ENCODE assay signal across 8 mouse cellular contexts in the genomic region with DNA sequence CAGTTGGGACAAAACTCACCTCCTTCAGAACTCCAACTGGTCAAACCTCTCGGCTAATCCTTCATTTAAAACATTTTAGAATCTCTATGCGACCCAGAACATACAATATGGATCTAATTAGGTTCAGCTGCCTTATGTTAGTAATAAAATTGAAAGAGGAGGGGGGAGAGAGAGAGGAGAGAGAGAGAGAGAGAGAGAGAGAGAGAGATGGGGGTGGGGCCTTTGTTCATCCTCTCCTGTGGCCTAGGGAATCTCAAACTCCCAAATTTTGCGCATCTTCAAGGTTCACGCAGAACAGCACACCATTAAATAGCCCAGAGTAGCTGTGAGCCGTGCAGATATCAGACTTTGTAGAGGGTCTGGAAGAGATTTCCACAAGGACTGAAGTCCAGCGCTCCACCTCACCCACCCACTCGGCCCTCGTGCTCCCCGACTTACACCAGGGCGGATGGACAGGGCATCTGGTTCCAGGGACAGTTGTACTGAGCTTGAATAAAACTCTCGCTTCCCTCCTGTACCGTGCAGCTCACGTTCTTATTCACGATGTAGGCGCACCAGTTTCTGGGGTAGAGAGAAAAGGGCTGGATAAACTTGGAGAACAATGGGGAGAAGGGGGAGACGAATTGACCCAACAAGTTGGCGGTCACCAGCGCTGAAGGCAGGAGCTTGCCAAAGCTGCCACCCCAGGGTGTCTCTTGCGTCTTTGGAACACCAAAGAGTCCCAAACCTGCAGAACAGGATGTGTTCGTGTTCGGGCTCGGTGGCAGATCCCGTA. TPM values are rescaled to one million over a fixed set of nuclear protein-coding genes. Genes with fewer than 3 reads are reported as not detected.
DNase-seq lines count a peak whose midpoint lies in the region; ATAC-seq and TF ChIP-seq lines count a peak whose summit lies in the region.

No protein-coding gene starts in this region.

- 0 out of 2 replicates have a peak overlapping the region, but pooled peaks have one; percentile 8 for H3K27ac ChIP-seq in heart, embryonic 15.5 days
- H3K27ac ChIP-seq in liver, embryonic 16.5 days (ENCODE audit: low read length) = no peak overlapping the region
- H3K27ac ChIP-seq in stomach, embryonic 15.5 days = no peak overlapping the region

- DNase-seq in lung, adult 2 months = no peak
- no peak for DNase-seq in lung, postnatal 36 days
- DNase-seq in embryo, embryonic 10 days (ENCODE audit: low spot score) = peak; percentile 64
- DNase-seq in gastrocnemius, postnatal 10 days = no peak
- DNase-seq in kidney, adult 8-10 months = no peak

- no peak for TF ChIP-seq CTCF in lung, adult 2 months (IDR thresholded peaks at IDR 0.05; ENCODE audit: insufficient read depth, low read length)

- 0 out of 2 replicates have a peak, but pooled peaks cover 2% of the 10 kb centered on the region for H3K4me1 ChIP-seq in lung, adult 2 months (ENCODE audit: control insufficient read depth, insufficient read depth, low read length)
- H3K4me1 ChIP-seq in heart, embryonic 15.5 days (replicated peaks) = peaks cover 36% of the 10 kb centered on the region
- peaks cover 20% of the 10 kb centered on the region for H3K4me1 ChIP-seq in liver, embryonic 16.5 days (ENCODE audit: control insufficient read depth, low read depth, low read length)
- H3K4me1 ChIP-seq in stomach, embryonic 15.5 days = peaks cover 13% of the 10 kb centered on the region

- peak overlapping the region; percentile 19 for H3K4me3 ChIP-seq in lung, adult 2 months (replicated peaks; ENCODE audit: extremely low read depth, low read depth, low read length)
- H3K4me3 ChIP-seq in heart, embryonic 15.5 days = peak overlapping the region; percentile 73
- H3K4me3 ChIP-seq in liver, embryonic 16.5 days (ENCODE audit: low read depth, low read length) = peak overlapping the region; percentile 76
- peak overlapping the region; percentile 55 for H3K4me3 ChIP-seq in stomach, embryonic 15.5 days (replicated peaks)

- 0 out of 2 replicates have a peak, but pooled peaks have one; percentile 5 for ATAC-seq in heart, embryonic 15.5 days (replicated peaks; ENCODE audit: insufficient number of reproducible peaks, insufficient read depth, low FRiP score, low read depth)
- 0 out of 2 replicates have a peak, but pooled peaks have one; percentile 11 for ATAC-seq in liver, embryonic 16.5 days (ENCODE audit: low read depth)
- no peak for ATAC-seq in stomach, embryonic 15.5 days (ENCODE audit: insufficient read depth, low FRiP score, low read depth)

- no peaks in the 10 kb centered on the region for H3K9me3 ChIP-seq in heart, embryonic 15.5 days (replicated peaks)
- no peaks in the 10 kb centered on the region for H3K9me3 ChIP-seq in liver, embryonic 16.5 days (replicated peaks; ENCODE audit: control insufficient read depth, low read length)
- no peaks in the 10 kb centered on the region for H3K9me3 ChIP-seq in stomach, embryonic 15.5 days

- H3K9ac ChIP-seq in heart, embryonic 15.5 days = peak overlapping the region; percentile 77
- H3K9ac ChIP-seq in liver, embryonic 16.5 days (ENCODE audit: low read depth, low read length) = peak overlapping the region; percentile 83
- 0 out of 2 replicates have a peak overlapping the region, but pooled peaks have one; percentile 39 for H3K9ac ChIP-seq in stomach, embryonic 15.5 days

- 12% methylated on average over 23 of the region's 23 CpGs for WGBS in lung, adult 2 months
- WGBS in heart, embryonic 15.5 days = 9% methylated on average over 23 of the region's 23 CpGs
- 11% methylated on average over 23 of the region's 23 CpGs for WGBS in liver, embryonic 16.5 days (ENCODE audit: insufficient replicate concordance)
- 8% methylated on average over 23 of the region's 23 CpGs for WGBS in stomach, embryonic 15.5 days

- H3K27me3 ChIP-seq in heart, embryonic 15.5 days = peaks cover 14% of the 10 kb centered on the region; the same call in 1 of the 2 replicates
- peaks cover 14% of the 10 kb centered on the region; the same call in 1 of the 2 replicates for H3K27me3 ChIP-seq in liver, embryonic 16.5 days (ENCODE audit: control insufficient read depth, insufficient read depth, low read depth, low read length)
- peaks cover 30% of the 10 kb centered on the region for H3K27me3 ChIP-seq in stomach, embryonic 15.5 days (replicated peaks)

- H3K4me2 ChIP-seq in heart, embryonic 15.5 days = peak overlapping the region; percentile 99
- peak overlapping the region; percentile 99 for H3K4me2 ChIP-seq in liver, embryonic 16.5 days (ENCODE audit: low read depth, low read length)
- peak overlapping the region; percentile 100 for H3K4me2 ChIP-seq in stomach, embryonic 15.5 days

- no peak for TF ChIP-seq POLR2A in lung, adult 2 months (IDR thresholded peaks at IDR 0.05; ENCODE audit: borderline replicate concordance, extremely low read depth, low read depth, low read length)

- H3K36me3 ChIP-seq in heart, embryonic 15.5 days = no peaks in the 10 kb centered on the region
- H3K36me3 ChIP-seq in liver, embryonic 16.5 days (ENCODE audit: control insufficient read depth, insufficient read depth) = no peaks in the 10 kb centered on the region
- no peaks in the 10 kb centered on the region for H3K36me3 ChIP-seq in stomach, embryonic 15.5 days

RNA-seq across cellular contexts. Expression of gene Emilin2, which starts 1.9 kb away (rescaled TPM):
- 17.3 and 18.7 TPM in 2 replicates for polyA plus RNA-seq in lung, adult 2 months (2012; rRNA removed)
- polyA plus RNA-seq in heart, embryonic 15.5 days (2015; fragmentation: Nextera tagmentation; extraction: Ambion mirVana) = 35.4 and 39.8 TPM in 2 replicates
- 18.5 and 20.0 TPM in 2 replicates for polyA plus RNA-seq in liver, embryonic 16.5 days (2015; fragmentation: Nextera tagmentation; extraction: Ambion mirVana)
- 4.7 and 5.9 TPM in 2 replicates for polyA plus RNA-seq in stomach, embryonic 15.5 days (2015; fragmentation: Nextera tagmentation; extraction: Ambion mirVana)
- 10 to 100 TPM; 31.9 to 39.2 TPM for total RNA-seq in gastrocnemius, postnatal 10 days (2021)

Comparison
In these comparisons a context has a peak if more than half of its experiments do, and no peak if none do; other contexts are left out.
1. H3K4me3 ChIP-seq: peak in every context shown above with its lines; median percentile 76 in liver, embryonic 16.5 days; 73 in heart, embryonic 15.5 days; 55 in stomach, embryonic 15.5 days; 19 in lung, adult 2 months.